Mouse (Mus musculus): ENCODE data around the gene Rbm17. TPM values are rescaled to one million over a fixed set of nuclear protein-coding genes. Genes with fewer than 3 reads are reported as not detected.

Rbm17 gene
- total and polyA plus RNA-seq, 3 experiments, result 223 to 318 TPM; not detected in 1

DNA sequence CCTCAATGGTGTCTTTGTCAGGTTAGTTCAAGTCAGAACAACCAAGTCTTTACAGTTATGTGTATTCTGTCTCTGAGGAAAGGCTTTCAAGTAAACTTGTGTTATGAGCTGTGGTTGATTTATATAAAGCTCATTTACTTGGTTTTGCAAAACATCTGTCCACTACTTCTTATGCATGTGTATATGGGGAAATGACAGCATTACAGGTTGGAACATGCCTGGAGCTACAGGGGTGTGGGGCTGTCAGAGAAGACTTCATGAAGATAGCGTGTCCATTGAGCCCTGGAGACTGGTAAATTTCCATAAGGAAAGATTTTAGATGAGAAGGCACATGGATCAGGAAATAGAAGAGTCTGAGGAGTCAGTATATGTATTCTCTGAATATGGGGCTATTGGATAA, 40.1 kb upstream of the Rbm17 start:
- Histone ChIP-seq H3K36me3 (ENCODE audit: control insufficient read depth in 1 of 2, insufficient read depth in 2 of 2, low read length in 2 of 2) (no peaks in the 10 kb centered on the region), H3K4me1 (ENCODE audit: control insufficient read depth in 1 of 2, insufficient read depth in 2 of 2, low read length in 2 of 2) (no peaks in the 10 kb centered on the region), H3K79me2 (ENCODE audit: control insufficient read depth, insufficient read depth, low read length, poor library complexity) (no peaks in the 10 kb centered on the region), H3K27me3 (ENCODE audit: control insufficient read depth in 1 of 2, insufficient read depth in 2 of 2, low read length in 2 of 2) (peaks cover 0 to 1% of the 10 kb centered on the region in 2 experiments; a peak in 2 of 4 replicates), H3K9me3 (replicated peaks; ENCODE audit: insufficient read depth, low read length) (no peaks in the 10 kb centered on the region), H3K9ac (ENCODE audit: control insufficient read depth, low read depth, low read length, poor library complexity, severe bottlenecking) (no peak overlapping the region), H3K4me3 (ENCODE audit: control insufficient read depth in 1 of 2, insufficient read depth in 1 of 2, low read depth in 2 of 2, low read length in 2 of 2) (no peak overlapping the region), H3K27ac (ENCODE audit: control insufficient read depth, low read depth, low read length) (no peak overlapping the region)
- TF ChIP-seq KAT2A (conservative IDR thresholded peaks at IDR 0.05; ENCODE audit: low read depth, low read length) (no peak), MXI1 (IDR thresholded peaks at IDR 0.05; ENCODE audit: low read depth, low read length) (no peak), POLR2AphosphoS5 (IDR thresholded peaks at IDR 0.05; ENCODE audit: borderline replicate concordance, low read depth, low read length) (no peak), MYB (IDR thresholded peaks at IDR 0.05; ENCODE audit: low read depth, low read length) (no peak), TAL1 (IDR thresholded peaks at IDR 0.05; ENCODE audit: low read length) (no peak), ELF1 (IDR thresholded peaks at IDR 0.05; ENCODE audit: low read depth, low read length) (no peak), ZKSCAN1 (IDR thresholded peaks at IDR 0.05; ENCODE audit: low read depth, low read length) (no peak), SIN3A (IDR thresholded peaks at IDR 0.05; ENCODE audit: low read length) (no peak), UBTF (IDR thresholded peaks at IDR 0.05; ENCODE audit: borderline replicate concordance, insufficient read depth, low read depth, low read length) (no peak), CHD2 (IDR thresholded peaks at IDR 0.05; ENCODE audit: low read length) (no peak), BHLHE40 (IDR thresholded peaks at IDR 0.05; ENCODE audit: borderline replicate concordance, low read depth, low read length) (no peak), GATA1 (IDR thresholded peaks at IDR 0.05; ENCODE audit: low read depth, low read length) (no peak), ZC3H11A (IDR thresholded peaks at IDR 0.05; ENCODE audit: low read depth, low read length) (no peak)
- DNase-seq (ENCODE audit: low read depth, low spot score), result no peak

DNA sequence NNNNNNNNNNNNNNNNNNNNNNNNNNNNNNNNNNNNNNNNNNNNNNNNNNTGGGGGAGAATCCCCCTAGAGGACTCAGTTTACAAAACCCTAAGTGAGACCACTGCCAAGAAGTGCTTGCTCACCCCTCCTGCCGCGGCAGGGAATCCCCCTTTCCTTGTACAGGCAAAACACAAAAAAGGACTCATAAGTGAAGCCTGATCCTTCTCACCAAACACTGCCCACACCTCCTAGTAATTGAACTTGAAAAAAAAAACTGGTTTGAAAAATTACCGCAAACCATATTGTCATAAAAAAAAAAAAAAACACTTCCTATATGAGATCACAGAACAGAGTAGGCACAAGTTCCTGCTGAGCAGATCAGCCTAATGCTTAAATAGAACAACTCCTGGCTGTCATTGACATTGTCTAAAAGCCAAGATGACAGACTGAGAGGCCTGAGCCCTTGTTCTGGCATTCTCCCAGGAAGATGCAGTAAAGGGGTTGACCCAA, 38.5 kb upstream of the Rbm17 start, which contains the start of gene Il2ra:
Il2ra (plus strand) TSS at position 357 of the 491 bp plus-strand sequence.
- Histone ChIP-seq H3K36me3 (ENCODE audit: control insufficient read depth in 1 of 2, insufficient read depth in 2 of 2, low read length in 2 of 2) (no peaks in the 10 kb centered on the region), H3K27ac (ENCODE audit: control insufficient read depth, low read depth, low read length) (no peak within 1 kb of the TSS), H3K4me3 (ENCODE audit: control insufficient read depth in 1 of 2, insufficient read depth in 1 of 2, low read depth in 2 of 2, low read length in 2 of 2) (no peak within 1 kb of the TSS), H3K9ac (ENCODE audit: control insufficient read depth, low read depth, low read length, poor library complexity, severe bottlenecking) (no peak within 1 kb of the TSS), H3K79me2 (ENCODE audit: control insufficient read depth, insufficient read depth, low read length, poor library complexity) (no peaks in the 10 kb centered on the region), H3K4me1 (ENCODE audit: control insufficient read depth in 1 of 2, insufficient read depth in 2 of 2, low read length in 2 of 2) (no peaks in the 10 kb centered on the region), H3K9me3 (replicated peaks; ENCODE audit: insufficient read depth, low read length) (no peaks in the 10 kb centered on the region), H3K27me3 (ENCODE audit: control insufficient read depth in 1 of 2, insufficient read depth in 2 of 2, low read length in 2 of 2) (peaks cover 0 to 1% of the 10 kb centered on the region in 2 experiments; a peak in 2 of 4 replicates)
- DNase-seq (ENCODE audit: low read depth, low spot score), result no peak
- TF ChIP-seq TAL1 (IDR thresholded peaks at IDR 0.05; ENCODE audit: low read length) (no peak), E2F4 (IDR thresholded peaks at IDR 0.05; ENCODE audit: borderline replicate concordance, low read depth, low read length) (no peak), CHD2 (IDR thresholded peaks at IDR 0.05; ENCODE audit: low read length) (no peak), UBTF (IDR thresholded peaks at IDR 0.05; ENCODE audit: borderline replicate concordance, insufficient read depth, low read depth, low read length) (no peak), SIN3A (IDR thresholded peaks at IDR 0.05; ENCODE audit: low read length) (no peak), EP300 (IDR thresholded peaks at IDR 0.05; ENCODE audit: low read depth in 1 of 2, low read length in 2 of 2) (no peak), POLR2A (IDR thresholded peaks at IDR 0.05; ENCODE audit: control insufficient read depth in 1 of 2, insufficient read depth in 1 of 2, low read depth in 1 of 2, low read length in 2 of 2, poor library complexity in 1 of 2) (no peak), ZC3H11A (IDR thresholded peaks at IDR 0.05; ENCODE audit: low read depth, low read length) (no peak), RAD21 (IDR thresholded peaks at IDR 0.05; ENCODE audit: low read depth, low read length) (no peak), NRF1 (IDR thresholded peaks at IDR 0.05; ENCODE audit: insufficient read depth, low read depth, low read length, poor library complexity, severe bottlenecking) (no peak), JUND (IDR thresholded peaks at IDR 0.05; ENCODE audit: low read depth, low read length) (no peak), ETS1 (IDR thresholded peaks at IDR 0.05; ENCODE audit: low read depth, low read length) (no peak), MAZ (IDR thresholded peaks at IDR 0.05; ENCODE audit: low read depth, low read length) (no peak), TCF12 (IDR thresholded peaks at IDR 0.05; ENCODE audit: low read depth, low read length) (no peak), SMC3 (IDR thresholded peaks at IDR 0.05; ENCODE audit: low read depth, low read length) (no peak), MXI1 (IDR thresholded peaks at IDR 0.05; ENCODE audit: low read depth, low read length) (no peak), CHD1 (IDR thresholded peaks at IDR 0.05; ENCODE audit: low read depth, low read length) (no peak)

All from MEL (cell line).